Comparison of ENCODE assay signal across 11 mouse cellular contexts in genomic region chr12:16753110-16753509, GRCm38 (mm10). TPM values are rescaled to one million over a fixed set of nuclear protein-coding genes. Genes with fewer than 3 reads are reported as not detected.
DNase-seq lines count a peak whose midpoint lies in the region; ATAC-seq and TF ChIP-seq lines count a peak whose summit lies in the region.
"Had no signal": no experiment of that assay in that cellular context is flagged by ENCODE, and none has a peak within 500 bp of the region (broad histone marks: within the 10 kb centered on the region; RNA-seq: fewer than 3 reads in every experiment).

No protein-coding gene starts in this region.

- TF ChIP-seq CTCF in lung, embryonic 14.5 days (IDR thresholded peaks at IDR 0.05; ENCODE audit: low read depth) = no peak

- H3K4me2 ChIP-seq in forebrain, embryonic 14.5 days (ENCODE audit: low read length) = no peak overlapping the region
- no peak overlapping the region for H3K4me2 ChIP-seq in forebrain, embryonic 13.5 days
- H3K4me2 ChIP-seq in lung, embryonic 14.5 days = 0 out of 2 replicates have a peak overlapping the region, but pooled peaks have one; percentile 8
- peak overlapping the region; percentile 51 for H3K4me2 ChIP-seq in intestine, embryonic 16.5 days (ENCODE audit: low read depth, low read length)
- no peak overlapping the region for H3K4me2 ChIP-seq in midbrain, embryonic 14.5 days (ENCODE audit: low read length)

- DNase-seq in forebrain, embryonic 14.5 days (ENCODE audit: low spot score) = no peak
- peak; percentile 24 for DNase-seq in lung, embryonic 14.5 days
- DNase-seq in lung, postnatal 4 days = no peak
- peak; percentile 29 for DNase-seq in midbrain, embryonic 14.5 days
- DNase-seq in frontal cortex, postnatal 36 days (ENCODE audit: low spot score in 2 of 2) = no peak
- DNase-seq: gastrocnemius, postnatal 36 days had no signal

- H3K9me3 ChIP-seq in forebrain, embryonic 14.5 days (replicated peaks; ENCODE audit: control insufficient read depth, low read length) = no peaks in the 10 kb centered on the region
- no peaks in the 10 kb centered on the region for H3K9me3 ChIP-seq in forebrain, embryonic 13.5 days (replicated peaks)
- H3K9me3 ChIP-seq in lung, embryonic 14.5 days (ENCODE audit: low read depth, low read length) = no peaks in the 10 kb centered on the region
- H3K9me3 ChIP-seq in intestine, embryonic 16.5 days (ENCODE audit: control insufficient read depth, low read length) = no peaks in the 10 kb centered on the region
- H3K9me3 ChIP-seq in midbrain, embryonic 14.5 days (ENCODE audit: control insufficient read depth, low read length) = no peaks in the 10 kb centered on the region

- no peak overlapping the region for H3K4me3 ChIP-seq in forebrain, embryonic 14.5 days (ENCODE audit: low read depth, low read length)
- no peak overlapping the region for H3K4me3 ChIP-seq in forebrain, embryonic 13.5 days
- no peak overlapping the region for H3K4me3 ChIP-seq in lung, embryonic 14.5 days (ENCODE audit: low read depth, low read length)
- peak overlapping the region; percentile 29 for H3K4me3 ChIP-seq in intestine, embryonic 16.5 days (ENCODE audit: low read length)
- H3K4me3 ChIP-seq in midbrain, embryonic 14.5 days (replicated peaks; ENCODE audit: low read depth, low read length) = no peak overlapping the region

- H3K9ac ChIP-seq in forebrain, embryonic 14.5 days (ENCODE audit: low read length) = no peak overlapping the region
- no peak overlapping the region for H3K9ac ChIP-seq in forebrain, embryonic 13.5 days
- H3K9ac ChIP-seq in lung, embryonic 14.5 days = no peak overlapping the region
- H3K9ac ChIP-seq in intestine, embryonic 16.5 days (ENCODE audit: low read depth, low read length) = peak overlapping the region; percentile 57; the same call in 1 of the 2 replicates
- no peak overlapping the region for H3K9ac ChIP-seq in midbrain, embryonic 14.5 days (replicated peaks; ENCODE audit: low read length)

- H3K27me3 ChIP-seq in forebrain, embryonic 14.5 days (replicated peaks; ENCODE audit: control insufficient read depth, insufficient read depth, low read length) = no peaks in the 10 kb centered on the region
- no peaks in the 10 kb centered on the region for H3K27me3 ChIP-seq in forebrain, embryonic 13.5 days
- H3K27me3 ChIP-seq in lung, embryonic 14.5 days (ENCODE audit: insufficient read depth, low read length) = no peaks in the 10 kb centered on the region
- H3K27me3 ChIP-seq in intestine, embryonic 16.5 days (replicated peaks; ENCODE audit: control insufficient read depth, insufficient read depth, low read length) = no peaks in the 10 kb centered on the region
- no peaks in the 10 kb centered on the region for H3K27me3 ChIP-seq in midbrain, embryonic 14.5 days (ENCODE audit: control insufficient read depth, insufficient read depth, low read length)

- H3K27ac ChIP-seq in forebrain, embryonic 14.5 days (ENCODE audit: low read depth, low read length) = no peak overlapping the region
- H3K27ac ChIP-seq in forebrain, embryonic 13.5 days = no peak overlapping the region
- no peak overlapping the region for H3K27ac ChIP-seq in lung, embryonic 14.5 days (ENCODE audit: low read depth)
- peak overlapping the region; percentile 86 for H3K27ac ChIP-seq in intestine, embryonic 16.5 days (ENCODE audit: low read length)
- no peak overlapping the region for H3K27ac ChIP-seq in midbrain, embryonic 14.5 days (replicated peaks; ENCODE audit: low read depth, low read length)
- H3K27ac ChIP-seq: macrophage had no signal

- H3K4me1 ChIP-seq in forebrain, embryonic 14.5 days (ENCODE audit: control insufficient read depth, insufficient read depth, low read length) = no peaks in the 10 kb centered on the region
- peaks cover 10% of the 10 kb centered on the region for H3K4me1 ChIP-seq in forebrain, embryonic 13.5 days
- 0 out of 2 replicates have a peak, but pooled peaks cover 4% of the 10 kb centered on the region for H3K4me1 ChIP-seq in lung, embryonic 14.5 days (ENCODE audit: insufficient read depth)
- H3K4me1 ChIP-seq in intestine, embryonic 16.5 days (ENCODE audit: control insufficient read depth, insufficient read depth, low read length) = peaks cover 16% of the 10 kb centered on the region
- H3K4me1 ChIP-seq in midbrain, embryonic 14.5 days (ENCODE audit: control insufficient read depth, insufficient read depth, low read length) = no peaks in the 10 kb centered on the region

- no peaks in the 10 kb centered on the region for H3K36me3 ChIP-seq in forebrain, embryonic 14.5 days (ENCODE audit: control insufficient read depth, insufficient read depth, low read length)
- H3K36me3 ChIP-seq in forebrain, embryonic 13.5 days (ENCODE audit: poor library complexity, severe bottlenecking) = no peaks in the 10 kb centered on the region
- no peaks in the 10 kb centered on the region for H3K36me3 ChIP-seq in lung, embryonic 14.5 days (ENCODE audit: insufficient read depth)
- H3K36me3 ChIP-seq in intestine, embryonic 16.5 days (ENCODE audit: control insufficient read depth, insufficient read depth, low read length) = no peaks in the 10 kb centered on the region
- no peaks in the 10 kb centered on the region for H3K36me3 ChIP-seq in midbrain, embryonic 14.5 days (ENCODE audit: control insufficient read depth, insufficient read depth, low read length)

- 19% methylated on average over 8 of the region's 8 CpGs for WGBS in forebrain, embryonic 14.5 days
- whole genome bisulfite sequencing in forebrain, embryonic 13.5 days = 20% methylated on average over 8 of the region's 8 CpGs
- 22% methylated on average over 8 of the region's 8 CpGs for WGBS in lung, embryonic 14.5 days
- WGBS in intestine, embryonic 16.5 days = 22% methylated on average over 8 of the region's 8 CpGs
- whole genome bisulfite sequencing in midbrain, embryonic 14.5 days = 16% methylated on average over 8 of the region's 8 CpGs

- peak; percentile 12; the same call in 1 of the 2 replicates for ATAC-seq in forebrain, embryonic 14.5 days
- ATAC-seq in forebrain, embryonic 13.5 days = no peak
- no peak for ATAC-seq in lung, embryonic 14.5 days (ENCODE audit: insufficient read depth)
- ATAC-seq in intestine, embryonic 16.5 days = peak; percentile 67
- no peak; the same call in 1 of the 2 replicates for ATAC-seq in midbrain, embryonic 14.5 days (ENCODE audit: low FRiP score, low TSS enrichment)
- ATAC-seq in CD4-positive, CD25-positive, alpha-beta regulatory T cell, adult 4 months = no peak
- ATAC-seq: activated CD4-positive, CD25-positive, alpha-beta regulatory T cell, adult 4 months had no signal

RNA-seq across cellular contexts. Expression of gene Greb1, which starts 47.6 kb away (rescaled TPM):
- 0.17 and 0.46 TPM in 2 replicates for polyA plus RNA-seq in forebrain, embryonic 14.5 days (2014; fragmentation: Nextera tagmentation; extraction: Ambion mirVana)
- polyA plus RNA-seq in forebrain, embryonic 13.5 days (2015; fragmentation: Nextera tagmentation; extraction: Ambion mirVana) = 0.85 and 0.97 TPM in 2 replicates
- 3.1 and 4.4 TPM in 2 replicates for polyA plus RNA-seq in lung, embryonic 14.5 days (2014; fragmentation: Nextera tagmentation; extraction: Ambion mirVana)
- 3.8 and 5.4 TPM in 2 replicates for polyA plus RNA-seq in intestine, embryonic 16.5 days (2015; fragmentation: Nextera tagmentation; extraction: Ambion mirVana)
- 1.6 and 2.5 TPM in 2 replicates for polyA plus RNA-seq in midbrain, embryonic 14.5 days (2014; fragmentation: Nextera tagmentation; extraction: Ambion mirVana)
- under 1 TPM; 0.05 to 0.13 TPM for polyA plus RNA-seq in CD4-positive, CD25-positive, alpha-beta regulatory T cell, adult 4 months (2017; shearing (Covaris generic))

RNA-seq across cellular contexts. Expression of gene E2f6, which starts 57.7 kb away (rescaled TPM):
- 33.9 and 36.4 TPM in 2 replicates for polyA plus RNA-seq in forebrain, embryonic 14.5 days (2014; fragmentation: Nextera tagmentation; extraction: Ambion mirVana)
- 43.3 and 51.8 TPM in 2 replicates for polyA plus RNA-seq in forebrain, embryonic 13.5 days (2015; fragmentation: Nextera tagmentation; extraction: Ambion mirVana)
- polyA plus RNA-seq in lung, embryonic 14.5 days (2014; fragmentation: Nextera tagmentation; extraction: Ambion mirVana) = 49.0 and 49.8 TPM in 2 replicates
- 28.9 and 29.5 TPM in 2 replicates for polyA plus RNA-seq in intestine, embryonic 16.5 days (2015; fragmentation: Nextera tagmentation; extraction: Ambion mirVana)
- 33.4 and 36.9 TPM in 2 replicates for polyA plus RNA-seq in midbrain, embryonic 14.5 days (2014; fragmentation: Nextera tagmentation; extraction: Ambion mirVana)
- 1 to 10 TPM; 2.6 to 3.7 TPM for polyA plus RNA-seq in CD4-positive, CD25-positive, alpha-beta regulatory T cell, adult 4 months (2017; shearing (Covaris generic))

Comparison
In these comparisons a context has a peak if more than half of its experiments do, and no peak if none do; other contexts are left out.
1. ATAC-seq: peak in forebrain, embryonic 14.5 days (single experiment) and intestine, embryonic 16.5 days (single experiment); none in forebrain, embryonic 13.5 days (single experiment), lung, embryonic 14.5 days (single experiment), midbrain, embryonic 14.5 days (single experiment) and CD4-positive, CD25-positive, alpha-beta regulatory T cell, adult 4 months (single experiment).
2. DNase-seq: peak in lung, embryonic 14.5 days (single experiment) and midbrain, embryonic 14.5 days (single experiment); none in forebrain, embryonic 14.5 days (single experiment), lung, postnatal 4 days (0 of 2) and frontal cortex, postnatal 36 days (0 of 2).
3. H3K4me2 ChIP-seq: peak in lung, embryonic 14.5 days (single experiment) and intestine, embryonic 16.5 days (single experiment); none in forebrain, embryonic 14.5 days (single experiment), forebrain, embryonic 13.5 days (single experiment) and midbrain, embryonic 14.5 days (single experiment).